Mouse (Mus musculus) lung, postnatal 0 days (tissue): ENCODE measurements around the gene Ces3b.

Experiments
- CTCF ChIP-seq: IDR thresholded peaks from 2 replicates; pipeline ENCODE4 v1.5.1; 2016; ENCODE audit warnings: antibody characterized with exemption, mild to moderate bottlenecking
- EP300 ChIP-seq: IDR thresholded peaks from 2 replicates; pipeline ENCODE4 v1.6.1; 2016; ENCODE audit warnings: antibody characterized with exemption, mild to moderate bottlenecking, control low read depth

- TF ChIP-seq CTCF (no peak), EP300 (no peak)
These were observed 40.0 kb upstream of the Ces3b start for GRCm38 (mm10) chr8:105043510-105043909.
